Mouse (Mus musculus) c-Kit-positive CD71-positive TER-119-negative erythroid progenitor cells, embryonic 14.5 days (primary cell): ENCODE measurements around the gene Zfp106.
"Not testable (repeated sequence)": the region's sequence is repeated elsewhere in the genome, so short reads cannot be mapped to it uniquely, and the experiment has no call there.

Source experiments
- DNase-seq: peaks from one replicate; pipeline ENCODE4 v3.0.0-alpha.2; 2013; ENCODE audit warnings: low read depth

The Zfp106 gene

DNA sequence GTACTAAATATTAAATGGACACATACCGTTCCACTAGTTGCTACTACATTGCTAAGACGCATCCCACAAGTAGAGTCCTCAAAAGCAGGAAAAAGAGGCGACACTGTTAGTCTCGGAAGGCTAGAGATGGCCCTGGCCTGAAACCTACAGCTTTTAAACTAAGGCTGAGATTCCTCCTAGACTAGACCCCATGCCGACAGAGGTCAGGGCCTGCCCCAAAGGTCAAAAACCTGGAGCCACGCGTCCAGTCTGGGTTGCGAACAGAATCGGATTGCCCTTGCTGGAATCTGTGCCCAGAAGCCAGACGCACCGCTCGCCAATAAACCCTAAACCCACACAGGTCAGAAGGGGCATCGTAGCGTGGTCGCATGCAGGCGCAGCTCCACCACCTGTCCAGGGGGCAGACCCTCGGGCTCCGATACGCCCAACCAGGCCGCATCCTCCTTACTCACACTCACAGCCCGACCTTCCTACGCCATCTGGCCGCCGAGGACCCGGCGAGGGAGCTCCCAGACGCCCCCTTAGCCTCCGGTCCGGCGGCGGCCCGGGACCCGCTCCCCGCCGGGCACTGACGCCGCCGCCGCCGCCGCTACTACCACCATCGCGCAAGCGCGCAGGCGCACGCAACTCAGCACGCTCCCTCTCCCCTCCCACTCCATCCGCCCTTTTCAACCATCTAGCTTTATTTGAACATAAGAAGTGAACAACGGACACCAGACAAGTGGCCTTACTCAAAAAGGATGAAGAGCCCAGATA, at the start of gene Zfp106:
Gene Zfp106, minus strand, starts transcription at position 609 of the 756 bp plus-strand sequence.
- DNase-seq, result peak; percentile 80

GRCm38 (mm10) chr2:120608830-120609723, 45.4 kb upstream of the Zfp106 start, which contains the start of the genes Haus2 and Lrrc57:
Gene Haus2 (plus strand): TSS chr2:120609383.
Gene Lrrc57 (minus strand): TSS chr2:120609520.
- peak; percentile 85 for DNase-seq

- DNase-seq, result no peak
Measured at GRCm38 (mm10) chr2:120606021-120606690, 42.5 kb upstream of the Zfp106 start.

- DNase-seq, result no peak
Measured at GRCm38 (mm10) chr2:120599506-120599905, 35.9 kb upstream of the Zfp106 start.

GRCm38 (mm10) chr2:120597734-120598133, 34.1 kb upstream of the Zfp106 start:
- no peak for DNase-seq

DNA sequence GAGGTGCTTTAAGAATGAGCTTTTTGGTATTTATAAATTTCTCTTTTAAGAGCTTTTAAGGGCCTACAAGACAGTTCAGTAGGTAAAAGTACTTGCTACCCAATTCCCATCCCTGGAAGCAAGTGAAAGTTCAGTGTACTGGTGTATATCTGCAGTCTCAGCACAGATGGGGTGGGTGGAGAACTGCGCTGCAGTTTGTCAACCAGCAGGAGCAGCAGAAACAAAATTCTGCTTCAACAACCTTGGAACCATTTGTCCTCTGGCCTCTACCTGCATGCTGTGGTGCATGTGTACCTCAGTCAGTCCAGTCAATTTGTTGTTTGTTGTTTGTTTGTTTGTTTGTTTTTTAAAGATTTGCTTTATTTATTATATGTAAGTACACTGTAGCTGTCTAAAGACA, 28.6 kb upstream of the Zfp106 start:
- DNase-seq, result no peak

GRCm38 (mm10) chr2:120589759-120590158, 26.1 kb upstream of the Zfp106 start:
- DNase-seq, result no peak

GRCm38 (mm10) chr2:120578286-120578685, 14.6 kb upstream of the Zfp106 start:
- no peak for DNase-seq

GRCm38 (mm10) chr2:120577799-120578198, 14.2 kb upstream of the Zfp106 start:
- no peak for DNase-seq

DNA sequence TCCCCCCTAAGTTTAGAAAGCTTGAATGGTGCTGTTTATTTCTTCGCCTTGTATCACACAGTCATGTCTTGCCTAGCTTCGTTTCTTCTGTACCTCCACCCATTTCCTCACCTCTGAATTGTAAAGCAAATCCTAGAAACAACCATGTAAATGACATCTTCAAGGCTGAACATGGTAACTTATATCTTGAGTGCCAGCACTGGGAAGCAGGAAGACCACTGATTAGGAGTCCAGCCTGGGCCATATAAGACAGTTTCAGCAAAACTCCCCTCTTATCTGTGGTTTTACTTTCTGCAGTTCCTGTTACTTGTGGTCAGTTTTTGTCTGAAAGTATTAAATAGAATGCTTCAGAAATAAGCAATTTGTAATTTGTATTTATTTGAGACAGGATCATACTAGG, 12.3 kb upstream of the Zfp106 start:
- DNase-seq, result no peak

DNA sequence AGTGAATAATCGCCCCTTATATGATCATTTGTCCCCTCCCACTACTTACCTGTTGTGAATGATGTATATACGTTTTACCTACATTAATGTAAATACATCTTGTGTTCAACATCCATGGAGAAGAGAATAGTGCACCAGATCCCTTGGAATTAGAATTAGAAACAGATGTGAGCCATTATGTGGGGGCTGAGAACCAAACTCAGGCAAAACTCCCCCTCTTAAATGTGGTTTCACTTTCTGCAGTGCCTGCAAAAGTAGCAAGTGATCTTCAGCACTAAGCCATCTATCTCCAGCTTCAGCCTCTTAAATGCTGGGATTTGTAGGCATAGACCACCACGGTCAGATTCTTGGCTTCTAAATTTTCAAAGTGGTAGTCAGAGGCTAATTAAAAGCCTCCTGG, 11.5 kb upstream of the Zfp106 start:
- no peak for DNase-seq

DNA sequence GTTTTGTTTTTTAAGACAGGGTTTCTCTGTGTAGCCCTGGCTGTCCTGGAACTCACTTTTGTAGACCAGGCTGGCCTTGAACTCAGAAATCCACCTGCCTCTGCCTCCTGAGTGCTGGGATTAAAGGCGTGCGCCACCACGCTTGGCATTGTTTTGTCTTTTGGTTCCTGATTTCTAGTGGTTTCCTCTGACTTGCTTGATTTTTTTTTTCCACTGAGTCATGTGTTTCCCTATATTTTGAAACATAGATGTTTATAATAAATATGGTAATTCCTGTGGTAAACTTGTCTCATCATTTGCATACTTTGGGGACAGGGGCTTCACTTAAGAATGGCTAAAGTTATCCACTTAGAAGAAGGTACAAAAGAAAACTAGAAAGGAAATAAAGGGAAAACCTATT, 8.5 kb upstream of the Zfp106 start:
- DNase-seq, result not testable (repeated sequence)

GRCm38 (mm10) chr2:120571081-120571480, 7.4 kb upstream of the Zfp106 start:
- DNase-seq, result no peak

DNA sequence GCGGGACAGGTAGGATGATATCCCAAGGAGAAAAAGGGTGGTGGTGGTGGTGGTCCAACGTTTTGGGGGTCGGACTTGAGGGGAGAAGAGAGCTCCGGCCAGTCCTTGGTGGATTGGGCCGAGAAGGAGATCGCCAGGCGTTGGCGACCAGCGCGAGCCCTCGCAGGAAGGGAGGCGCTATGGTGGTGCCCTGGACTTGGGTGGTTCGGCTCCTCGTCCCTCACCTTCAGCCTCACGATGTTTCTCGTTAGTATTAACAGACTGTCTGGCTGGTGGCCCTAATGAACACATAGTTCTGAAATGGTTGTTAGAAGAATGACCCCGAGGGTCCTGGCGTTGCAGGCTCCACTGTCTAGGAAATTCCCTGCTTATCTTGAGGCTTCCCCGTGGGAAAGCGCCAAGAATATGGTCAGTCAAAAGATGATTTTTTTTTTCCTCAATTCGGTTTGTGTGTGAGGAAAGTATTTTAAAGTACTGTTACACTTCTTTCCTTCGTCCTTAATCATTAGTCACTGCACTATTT, 4.2 kb upstream of the Zfp106 start:
- no peak for DNase-seq

GRCm38 (mm10) chr2:120566886-120567797, 3.5 kb upstream of the Zfp106 start, which contains the start of gene Snap23:
Gene Snap23 (plus strand): TSS chr2:120567671.
- peak; percentile 80 for DNase-seq

DNA sequence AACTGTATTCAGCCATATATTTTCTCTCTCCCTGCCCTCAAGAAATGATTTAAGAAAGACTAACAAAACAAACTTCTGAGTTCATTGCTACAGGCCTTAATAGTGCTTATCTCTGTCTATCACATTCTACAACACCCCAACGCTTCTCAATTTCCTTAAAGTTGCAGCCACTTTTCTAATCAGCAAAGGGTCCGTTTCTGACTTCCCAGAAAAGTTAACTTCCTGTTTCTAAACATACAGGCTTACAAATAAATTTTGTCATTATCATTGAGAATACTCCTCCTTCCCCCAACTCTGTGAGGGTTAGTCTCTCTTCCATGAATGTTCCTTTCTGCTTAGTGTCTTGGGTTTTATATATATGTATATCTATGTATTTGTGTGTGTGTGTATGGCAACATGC, 1.7 kb upstream of the Zfp106 start:
- no peak for DNase-seq

GRCm38 (mm10) chr2:120564548-120565188, 1.0 kb upstream of the Zfp106 start:
- DNase-seq, result not testable (repeated sequence)

GRCm38 (mm10) chr2:120562859-120563234, 796 bp downstream of the Zfp106 start:
- DNase-seq, result no peak

- no peak for DNase-seq
Measured at GRCm38 (mm10) chr2:120561524-120561923, 2.1 kb downstream of the Zfp106 start.

GRCm38 (mm10) chr2:120558813-120559212, 4.8 kb downstream of the Zfp106 start:
- DNase-seq, result no peak
